Mouse (Mus musculus) c-Kit-positive CD71-positive TER-119-positive erythroid progenitor cells, embryonic 14.5 days (primary cell): ENCODE results near the gene Cd9.
"Not testable (repeated sequence)": the region's sequence is repeated elsewhere in the genome, so short reads cannot be mapped to it uniquely, and the experiment has no call there.

ENCODE experiments used
- DNase-seq: peaks from one replicate; pipeline ENCODE4 v3.0.0-alpha.2; 2013; ENCODE audit warnings: low spot score

The Cd9 gene

DNA sequence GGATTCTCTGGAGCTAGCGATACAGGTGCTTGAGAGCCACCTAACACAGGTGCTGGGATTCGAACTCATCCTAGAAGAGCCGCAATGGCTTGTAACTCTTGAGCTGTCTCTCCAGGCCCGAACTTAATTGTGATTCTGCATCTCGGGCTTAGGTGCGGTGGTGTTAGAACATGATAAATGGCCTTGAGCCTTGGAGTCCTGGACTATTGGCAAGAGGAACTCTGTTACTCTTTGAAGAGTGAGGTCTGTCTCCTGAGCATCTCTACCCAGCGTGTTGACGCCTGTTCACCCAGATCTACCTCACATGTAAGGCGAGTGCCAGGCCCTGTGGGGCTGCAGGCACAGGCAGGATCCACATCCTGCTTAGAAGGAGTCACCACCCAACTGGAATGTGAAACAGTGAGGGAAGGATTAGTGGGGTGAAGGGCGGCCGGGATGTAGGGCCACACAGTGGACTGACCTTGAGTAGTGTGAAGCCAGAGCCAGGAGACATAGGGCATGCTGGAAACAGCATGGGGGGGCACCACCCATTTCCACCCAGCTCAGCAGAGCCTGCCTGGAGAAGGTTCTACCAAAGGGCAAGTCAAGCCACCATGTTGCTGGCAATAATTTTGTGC is 8.7 kb upstream of the Cd9 start:
- DNase-seq, result no peak

DNA sequence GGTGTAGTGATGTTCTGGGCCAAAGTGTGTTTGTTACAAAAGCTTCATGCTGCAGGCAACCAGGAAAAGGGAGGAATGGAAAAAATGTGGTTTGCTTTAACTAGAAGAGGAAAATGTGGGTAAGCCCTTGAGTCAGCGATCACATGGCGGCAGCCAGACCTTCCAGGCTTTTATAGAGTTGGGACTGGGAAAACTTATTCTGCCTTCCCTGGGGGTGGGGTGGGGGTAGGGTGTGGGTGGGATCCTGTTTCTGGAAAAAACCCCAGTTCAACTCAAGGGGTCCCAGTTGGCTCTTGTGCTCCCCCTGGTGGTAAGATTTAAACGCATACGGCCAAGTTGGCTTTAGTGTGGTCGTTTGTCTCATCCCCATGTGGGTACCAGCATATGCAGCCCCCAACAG is 3.5 kb upstream of the Cd9 start:
- DNase-seq, result no peak

DNA sequence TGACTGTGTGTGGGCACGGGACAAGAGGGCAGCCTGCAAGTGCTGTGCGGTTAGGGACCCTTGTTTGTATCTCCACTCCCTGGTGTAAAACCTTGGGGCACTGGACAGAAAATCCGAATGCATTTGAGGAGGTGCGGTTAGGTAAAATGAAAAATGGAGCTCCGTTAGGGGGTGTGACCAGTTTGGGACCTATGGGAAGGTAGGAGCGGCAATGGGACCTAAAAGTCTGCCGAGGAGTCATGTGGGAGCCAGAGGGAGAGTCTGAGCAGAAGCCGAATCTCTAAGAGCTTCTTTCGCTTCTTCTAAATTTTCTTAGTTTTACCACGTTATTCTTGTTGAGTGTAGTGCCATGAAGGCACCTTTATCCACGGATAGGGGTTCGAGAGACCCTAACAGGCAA is 1.8 kb upstream of the Cd9 start:
- DNase-seq, result no peak

DNA sequence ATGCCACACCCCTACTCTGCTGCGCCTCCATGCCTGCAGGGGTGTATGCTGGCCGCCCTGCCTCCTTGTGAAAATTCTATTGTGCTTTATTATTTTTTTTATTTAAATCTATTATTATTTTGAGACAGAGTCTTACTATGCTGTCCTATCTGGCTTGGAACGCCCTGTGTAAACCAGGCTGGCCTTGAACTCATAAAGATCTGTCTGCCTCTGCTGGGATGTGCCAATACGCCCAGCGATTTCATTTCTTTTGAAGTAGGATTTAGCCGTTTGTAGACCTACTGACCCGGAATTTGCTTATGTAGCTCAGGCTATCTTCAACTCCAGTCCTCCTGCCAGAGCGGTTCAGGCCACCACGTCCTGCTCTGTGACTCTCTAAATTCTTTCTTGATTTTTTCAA is 770 bp upstream of the Cd9 start:
- no peak for DNase-seq

DNA sequence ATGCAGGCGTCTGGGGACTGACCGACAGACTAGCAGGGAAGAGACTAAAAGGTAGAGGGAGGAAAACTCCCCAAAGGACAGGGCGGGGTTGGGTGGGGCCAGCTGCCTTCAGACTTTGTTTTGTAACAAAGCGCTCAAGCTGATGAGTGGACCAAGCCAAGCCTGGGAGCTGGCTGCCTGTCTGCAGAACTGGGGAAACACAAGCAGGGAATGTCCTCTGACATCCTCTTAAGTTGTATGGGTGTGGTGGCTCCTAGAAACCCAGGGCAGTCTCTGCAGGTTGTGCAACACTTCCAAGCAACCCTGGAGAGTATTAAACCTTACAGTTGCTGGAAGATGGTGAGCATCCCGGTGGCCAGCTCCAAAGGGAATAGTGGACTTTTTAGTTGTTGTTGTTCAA is 1.4 kb downstream of the Cd9 start:
- DNase-seq, result no peak

DNA sequence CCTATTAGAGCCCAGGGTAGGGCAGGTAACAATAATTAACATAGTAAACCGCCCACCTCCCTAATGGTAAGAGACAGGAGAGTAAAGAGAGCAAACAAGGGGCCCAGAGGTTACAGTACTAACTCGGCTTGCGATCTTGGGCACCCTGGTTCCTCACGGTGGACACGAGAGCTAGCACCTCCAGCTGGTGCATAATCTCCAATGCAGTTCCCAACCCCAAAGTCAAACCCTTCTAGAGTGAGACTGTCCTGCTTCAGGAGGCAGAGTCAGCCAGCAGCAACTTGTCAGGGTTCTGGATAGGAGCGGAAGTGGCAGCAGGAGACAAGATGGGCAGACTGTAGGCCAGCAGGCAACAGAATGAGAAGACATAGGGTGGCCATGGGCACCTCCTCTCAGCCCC is 1.9 kb downstream of the Cd9 start:
- no peak for DNase-seq

DNA sequence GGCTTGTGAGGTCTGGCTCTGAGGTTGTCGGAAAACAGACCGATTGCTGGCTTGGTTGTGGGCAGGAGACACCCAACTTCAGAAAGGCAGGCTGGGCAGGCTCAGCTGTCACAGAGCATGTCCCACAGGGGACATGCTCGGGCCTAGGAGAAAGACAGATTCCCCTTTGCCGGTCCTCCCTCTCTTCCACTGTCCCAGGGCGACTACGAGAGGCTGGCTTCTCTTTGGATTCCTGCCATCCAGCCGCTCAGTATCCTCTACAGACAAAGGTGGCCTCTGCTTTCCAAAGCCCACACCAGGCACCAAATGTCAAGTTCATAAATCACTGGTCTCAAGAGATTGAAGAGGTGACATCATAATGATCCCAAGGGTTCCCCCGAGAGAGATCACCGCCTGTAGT is 2.6 kb downstream of the Cd9 start:
- no peak for DNase-seq

DNA sequence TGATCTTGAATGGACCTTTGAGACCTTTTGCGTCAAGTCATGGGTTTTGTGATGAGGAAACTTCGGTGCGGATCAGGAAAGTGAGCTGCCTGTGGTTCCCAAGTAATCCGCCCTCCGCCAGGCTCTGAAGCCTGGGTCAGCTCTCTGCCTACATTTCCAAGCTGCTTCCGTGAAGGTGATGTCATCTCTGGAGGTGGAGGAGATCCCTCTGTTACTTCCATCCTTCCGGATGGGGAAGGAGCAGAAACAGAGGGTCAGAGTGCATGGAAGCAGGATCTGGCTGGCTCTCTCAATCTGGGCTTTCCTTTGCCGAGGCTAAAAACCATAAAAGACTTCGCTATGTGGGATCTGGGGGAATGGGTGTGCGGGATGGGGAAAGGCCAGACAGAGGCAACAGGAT is 3.2 kb downstream of the Cd9 start:
- DNase-seq, result no peak

DNA sequence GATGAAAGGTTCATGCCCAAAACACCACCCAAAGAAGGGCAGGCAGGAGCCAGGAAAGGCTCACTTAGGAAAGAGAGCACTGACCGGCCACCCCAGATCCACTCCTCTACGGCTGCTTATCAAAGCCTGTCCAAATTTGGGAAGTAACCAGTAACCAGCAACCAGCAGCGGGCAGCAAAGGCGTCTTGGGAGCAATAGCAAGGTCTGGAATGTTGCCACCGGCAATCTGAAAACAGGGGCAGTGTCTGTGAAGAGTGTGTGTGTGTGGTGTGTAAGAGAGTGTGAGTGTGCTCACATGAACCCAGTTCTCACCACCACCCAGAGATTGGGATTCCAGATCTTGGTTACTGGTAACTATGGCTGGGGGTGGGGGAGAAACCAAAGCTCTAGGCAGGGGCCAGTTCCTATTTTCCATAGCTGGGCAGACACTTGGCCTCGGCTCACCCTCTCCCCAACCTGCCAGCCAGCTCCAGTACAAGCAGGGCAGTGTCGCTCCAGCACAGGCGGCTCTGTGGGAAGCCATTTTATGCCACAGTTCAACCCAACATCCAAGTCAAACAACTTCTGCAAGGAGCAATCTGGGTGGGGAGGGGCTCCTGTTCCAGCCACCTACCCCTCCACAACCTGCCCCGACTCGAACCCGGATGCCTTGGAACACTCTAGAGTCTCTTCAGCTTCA is 4.6 kb downstream of the Cd9 start:
- DNase-seq, result no peak

DNA sequence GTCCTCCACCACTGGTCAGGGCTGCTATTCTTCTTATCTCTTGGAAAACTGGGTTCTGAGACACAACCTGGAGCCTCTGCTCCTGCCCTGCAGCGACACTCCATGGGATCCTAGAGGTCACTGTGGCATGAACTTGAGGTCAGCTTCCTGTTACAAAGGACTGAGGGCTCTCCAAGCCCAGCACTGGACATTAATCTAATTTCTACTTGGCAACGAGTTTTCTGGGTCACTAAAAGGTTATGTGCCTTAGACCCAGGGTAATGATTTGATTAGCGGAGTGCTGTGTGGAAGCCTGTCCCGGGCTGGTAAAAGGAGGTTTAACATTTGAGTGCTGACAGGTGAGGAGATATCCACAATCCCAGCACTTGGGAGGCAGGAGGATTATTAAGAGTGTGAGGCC is 9.0 kb downstream of the Cd9 start:
- DNase-seq, result no peak

DNA sequence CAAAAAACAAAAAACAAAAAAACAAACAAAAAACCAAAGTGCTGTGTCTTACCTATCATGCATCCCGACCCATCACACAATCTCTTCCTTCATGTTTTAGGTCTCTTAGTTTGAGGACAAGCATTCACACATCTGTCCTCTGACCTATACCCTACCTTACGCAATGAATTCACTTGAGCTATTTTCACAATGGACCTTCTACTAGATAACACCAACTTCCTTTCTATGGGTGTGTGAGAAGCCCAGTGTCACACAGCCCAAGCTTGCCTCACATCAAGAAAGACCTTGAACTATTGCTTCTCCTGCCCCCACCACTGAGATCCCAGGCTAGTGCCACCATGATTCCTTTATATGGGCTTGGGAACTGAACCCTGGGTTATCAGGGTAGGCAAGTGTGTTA is 9.9 kb downstream of the Cd9 start:
- DNase-seq, result no peak

DNA sequence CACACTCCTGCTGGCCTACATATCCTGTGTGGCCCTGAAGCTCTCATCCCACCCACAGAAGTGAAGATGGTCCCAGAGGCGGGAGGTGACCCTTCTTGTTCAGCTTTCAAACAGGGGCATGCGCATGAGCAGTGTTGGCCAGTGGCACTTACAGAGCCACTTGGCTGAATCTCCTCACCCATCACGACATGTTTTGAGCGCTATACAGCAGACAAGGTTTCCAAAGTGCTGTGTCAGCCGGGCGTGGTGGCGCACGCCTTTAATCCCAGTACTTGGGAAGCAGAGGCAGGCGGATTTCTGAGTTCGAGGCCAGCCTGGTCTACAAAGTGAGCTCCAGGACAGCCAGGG is 10.3 kb downstream of the Cd9 start:
- DNase-seq, result not testable (repeated sequence)

DNA sequence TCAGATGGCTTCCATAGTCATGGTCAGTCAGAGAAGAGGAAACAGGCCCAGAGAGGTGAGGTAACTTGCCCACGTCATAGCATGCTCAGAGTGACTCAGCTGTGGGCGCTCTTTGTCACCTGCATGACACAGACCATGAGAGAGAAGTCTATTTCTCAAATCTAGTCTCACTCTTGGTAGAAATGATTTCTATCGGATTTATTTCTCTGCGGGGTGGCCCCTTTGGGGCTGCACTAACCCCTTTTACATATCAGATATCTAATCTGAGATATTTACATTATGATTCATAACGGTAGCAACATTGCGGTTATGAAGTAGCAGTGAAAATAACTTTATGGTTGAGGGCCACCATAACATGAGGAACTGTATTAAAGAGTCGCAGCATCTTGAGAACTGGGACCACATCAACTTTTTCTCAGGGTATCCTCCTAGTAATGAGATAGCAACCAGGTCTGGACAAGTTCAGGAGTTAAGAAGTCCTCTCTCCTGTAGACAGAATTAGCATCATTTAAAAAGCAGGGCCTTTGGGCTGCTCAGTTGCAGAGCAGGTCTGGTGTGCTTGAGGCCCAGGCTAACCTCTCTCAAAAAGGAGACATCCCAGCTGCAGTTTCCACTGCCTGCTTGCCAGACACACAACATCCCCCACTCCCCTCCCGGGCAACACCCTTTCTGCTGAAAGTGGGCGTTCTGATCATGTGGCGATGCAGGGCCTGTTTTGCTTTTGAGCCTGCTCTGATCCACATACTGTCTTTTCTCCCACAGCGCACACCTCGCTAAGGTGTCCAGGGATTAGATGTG is 10.9 kb downstream of the Cd9 start:
- DNase-seq, result no peak

DNA sequence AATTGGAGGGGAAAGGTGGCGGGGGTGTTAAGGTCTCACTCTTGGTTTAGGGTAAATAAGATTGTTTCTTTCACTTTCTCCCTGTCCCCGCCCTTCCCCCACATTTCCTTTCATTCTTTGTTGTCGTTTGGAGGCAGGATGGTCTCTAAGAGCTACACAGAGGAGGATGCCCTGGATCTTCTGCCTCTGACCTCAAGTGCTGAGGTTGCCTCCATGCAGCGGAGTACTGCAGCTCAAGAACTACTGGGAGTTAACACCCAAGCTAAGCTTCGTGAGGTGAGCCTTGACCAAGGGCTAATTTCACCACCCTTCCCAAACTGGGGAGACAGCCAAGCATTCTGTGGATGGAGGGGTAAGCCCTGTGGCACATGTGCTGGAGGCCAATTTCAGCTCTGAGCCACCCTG is 12.2 kb downstream of the Cd9 start:
- DNase-seq, result no peak

DNA sequence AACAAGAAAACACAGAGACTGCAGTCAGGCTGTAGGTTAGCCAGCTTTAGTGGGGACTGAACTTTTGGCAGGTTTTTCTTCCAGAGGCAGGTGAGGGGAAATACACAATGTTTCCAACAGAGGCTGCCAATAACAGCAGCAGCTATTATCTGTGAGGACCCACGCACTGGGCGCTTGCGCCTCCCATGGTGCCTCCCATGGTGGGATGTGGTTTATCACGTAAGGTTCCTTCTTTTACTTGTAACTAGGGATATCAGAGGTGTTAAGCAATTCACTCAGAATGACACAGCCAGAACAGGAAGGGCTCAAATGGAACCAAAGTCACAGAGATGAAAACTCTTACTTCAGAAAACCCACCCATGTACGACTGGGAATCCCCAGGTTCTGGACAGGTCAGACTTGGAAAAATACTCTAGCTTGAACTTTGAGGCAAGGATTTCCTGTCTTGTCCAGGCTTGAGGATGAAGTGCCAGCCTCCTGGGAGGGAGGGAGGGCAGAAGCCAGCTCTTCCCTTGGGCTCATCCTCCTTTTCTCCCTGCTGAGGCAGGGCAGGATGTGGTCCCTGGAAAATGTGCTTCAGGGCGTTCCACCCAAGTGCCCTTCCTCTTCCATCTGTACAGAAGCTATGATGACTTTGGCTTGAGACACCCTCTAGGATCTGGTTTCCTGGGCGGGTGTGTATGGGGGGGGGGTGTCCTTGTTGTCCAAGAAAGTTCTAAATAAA is 12.8 kb downstream of the Cd9 start:
- no peak for DNase-seq

DNA sequence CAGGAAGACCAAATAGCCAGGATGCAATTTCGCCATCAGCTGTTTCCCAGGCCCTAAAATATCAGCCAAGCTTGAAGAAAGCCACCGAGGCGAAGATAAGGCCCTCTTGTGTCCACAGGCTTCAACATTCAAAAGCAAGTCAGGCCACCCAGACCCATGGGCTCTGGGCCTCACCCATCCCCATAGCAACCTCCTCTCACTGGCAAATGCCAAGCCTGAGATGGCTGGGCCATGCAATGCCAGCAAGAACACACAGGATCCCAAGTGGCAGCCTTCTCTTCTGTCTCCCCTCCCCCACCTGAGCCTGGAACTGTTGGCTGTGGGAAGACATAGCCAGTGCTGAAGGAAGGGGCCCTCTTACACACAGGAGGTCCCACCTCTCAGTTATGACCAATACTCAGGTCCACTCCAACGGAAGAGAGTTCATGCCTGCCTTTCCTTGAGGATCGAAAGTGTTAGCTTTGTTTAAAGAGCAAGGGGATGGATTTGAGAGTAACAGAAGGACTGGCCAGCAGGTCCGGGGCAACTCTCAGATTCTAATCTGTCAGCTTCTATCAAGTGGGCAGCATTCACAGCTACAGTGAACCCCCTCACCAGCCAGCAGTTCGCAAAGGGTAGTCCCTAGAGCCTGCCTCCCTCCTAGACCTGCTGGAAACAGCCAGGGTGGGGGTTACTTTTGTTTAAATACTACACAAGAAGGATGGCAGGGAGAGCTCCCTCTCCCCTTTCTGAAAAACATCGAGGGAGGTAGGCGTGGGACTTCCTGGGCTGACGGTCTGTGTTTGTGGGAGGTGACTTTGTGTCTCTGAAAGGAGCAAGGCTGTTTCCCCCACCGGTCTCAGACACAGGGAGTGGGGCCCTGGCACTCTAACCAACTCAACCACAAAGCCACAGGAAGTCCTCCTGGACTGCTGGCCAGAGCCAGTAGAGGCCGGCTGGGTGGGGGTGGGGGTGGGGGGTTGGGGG is 13.9 kb downstream of the Cd9 start:
- DNase-seq, result no peak

DNA sequence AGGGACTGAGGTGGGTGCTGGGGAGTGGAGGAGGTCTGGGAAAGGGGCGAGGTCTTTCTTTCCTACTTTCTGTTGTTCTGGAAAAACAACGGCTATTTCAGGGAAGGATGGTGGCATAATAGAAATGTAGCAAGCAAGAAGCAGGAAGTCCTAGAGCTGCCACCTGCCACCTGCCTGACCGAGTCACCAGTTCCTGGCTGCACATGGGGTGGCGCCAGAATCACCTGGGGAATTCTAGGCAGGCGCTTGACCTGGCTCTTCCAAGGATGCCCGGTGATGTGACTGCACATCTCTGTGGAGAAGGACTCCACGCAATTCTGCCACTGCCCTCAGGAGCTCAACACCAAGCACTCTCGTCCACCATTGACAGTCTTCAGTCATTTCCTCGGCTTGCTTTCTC is 15.2 kb downstream of the Cd9 start:
- no peak for DNase-seq

DNA sequence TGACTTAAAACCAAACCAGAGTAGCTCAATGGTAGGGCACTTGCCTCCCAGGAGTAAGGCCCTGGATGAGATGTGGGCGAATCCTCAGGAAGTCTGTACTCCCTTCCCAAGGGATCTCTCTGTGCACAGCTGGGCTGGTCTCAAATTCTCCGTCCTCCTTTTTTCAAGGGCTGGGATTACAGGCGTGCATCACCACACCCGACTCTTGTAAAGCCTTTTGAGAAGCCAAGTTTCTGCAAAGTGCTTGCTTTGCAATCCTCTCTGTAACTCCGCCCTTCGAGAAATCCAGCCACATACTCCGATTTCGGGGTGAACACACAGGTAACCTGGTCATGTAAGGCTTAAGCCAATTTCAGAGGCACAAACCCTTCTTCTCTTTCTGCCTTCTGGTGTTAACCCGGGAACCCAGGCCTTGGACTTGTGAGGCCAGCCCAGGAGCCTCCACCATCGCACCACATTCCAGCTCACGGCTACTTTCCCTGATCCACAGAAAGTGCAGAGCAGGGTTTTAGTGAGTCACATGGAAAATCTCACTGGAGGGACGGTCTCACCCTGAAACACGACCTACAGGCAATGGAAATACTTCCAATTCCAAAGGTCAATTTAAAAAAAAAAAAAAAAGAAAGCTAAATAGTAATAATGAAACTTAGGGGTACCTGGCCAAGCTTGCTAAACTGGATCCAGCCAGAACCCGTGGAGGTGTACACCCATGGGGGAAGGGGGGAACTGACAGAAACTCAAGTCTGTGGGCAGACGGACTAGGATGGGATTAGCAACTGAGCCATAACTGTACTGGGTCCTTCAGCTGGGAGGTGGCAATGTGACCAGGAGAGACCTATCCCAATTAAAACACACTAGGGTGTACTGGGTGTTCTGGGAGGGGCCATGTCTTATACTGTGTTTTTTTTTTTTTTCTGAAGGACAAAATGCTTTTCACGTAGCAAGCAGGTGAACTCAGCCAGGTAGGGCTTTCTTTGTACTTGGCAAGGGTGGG is 16.2 kb downstream of the Cd9 start:
- no peak for DNase-seq

DNA sequence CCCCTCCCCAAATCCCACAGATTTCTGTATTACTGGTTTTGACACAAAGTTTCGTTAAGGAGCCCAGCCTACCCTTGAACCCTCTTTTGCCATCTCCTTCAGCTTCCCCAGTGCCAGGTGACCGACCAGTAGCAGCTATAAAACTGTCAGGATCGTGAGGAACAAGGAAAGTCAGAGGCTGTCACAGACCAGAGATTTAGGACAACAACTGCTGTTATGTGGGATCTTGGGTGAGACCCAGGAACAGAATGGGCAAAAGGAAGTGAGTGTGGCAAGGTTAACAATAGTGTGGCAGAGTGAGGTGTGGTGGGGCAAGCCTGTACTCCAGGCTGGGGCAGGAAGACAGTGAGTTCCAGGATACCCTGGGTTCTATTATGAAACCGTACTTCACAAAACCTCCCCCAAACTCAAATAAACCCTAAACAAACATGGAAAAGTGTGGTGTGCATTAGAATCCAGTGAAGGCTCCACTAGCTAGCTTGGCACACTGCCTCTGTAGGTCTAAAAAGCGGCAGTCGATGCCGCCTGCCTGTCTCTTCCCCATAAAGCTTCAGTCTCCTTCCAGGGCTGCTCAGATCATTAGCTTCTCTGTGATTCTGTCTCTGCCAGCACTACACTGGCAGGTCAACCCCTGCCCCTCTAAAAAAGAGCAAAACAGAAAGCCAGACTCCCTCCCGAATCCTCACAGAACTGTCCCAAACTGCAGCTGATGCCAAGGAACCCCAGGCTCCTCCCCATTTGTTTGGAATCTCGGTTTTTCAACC is 17.6 kb downstream of the Cd9 start:
- DNase-seq, result no peak

DNA sequence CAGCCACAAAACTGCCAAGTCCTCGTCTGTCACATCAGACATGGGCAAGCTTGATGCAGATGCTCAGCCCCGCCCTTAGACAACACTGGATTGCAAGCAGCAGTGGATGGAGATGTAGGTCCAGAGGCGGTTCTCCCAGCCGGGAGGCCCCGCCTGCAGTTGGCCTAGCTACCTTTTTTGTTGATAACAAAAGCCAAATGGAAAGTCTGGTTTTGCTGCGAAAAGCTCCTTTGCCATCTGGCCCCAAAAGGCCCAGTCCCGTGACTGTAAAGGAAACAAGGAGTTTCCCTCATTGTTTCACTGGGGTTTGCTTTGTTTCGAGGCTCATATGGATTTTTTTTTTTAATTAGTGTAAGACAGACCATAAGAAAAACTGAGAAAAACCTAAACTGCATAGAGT is 18.5 kb downstream of the Cd9 start:
- DNase-seq, result no peak
